Mouse (Mus musculus) forebrain, embryonic 11.5 days (tissue): ENCODE measurements around the gene Prpf19. TPM values are rescaled to one million over a fixed set of nuclear protein-coding genes. Genes with fewer than 3 reads are reported as not detected.
A peak's percentile ranks its signal among the peaks of the same experiment; 100 is the strongest.

Source experiments
- ATAC-seq: fragments of 200-750 bp; cut with Nextera tagmentation; replicated peaks from 2 replicates; pipeline ENCODE4 v1.8.0; 2017; ENCODE audit warnings: moderate TSS enrichment; ENCODE audit not compliant: low FRiP score
- DNase-seq: peaks from one replicate; pipeline ENCODE4 v3.0.0-alpha.2; 2017; ENCODE audit warnings: low spot score
- H3K27ac ChIP-seq: fragments of 300-500 bp; sonication (generic); 2 replicates; pipeline ENCODE4 v1.5.1; 2014; ENCODE audit warnings: low read depth, low read length
- H3K27me3 ChIP-seq: fragments of 300-500 bp; sonication (generic); 2 replicates; pipeline ENCODE4 v1.6.1; 2014; ENCODE audit warnings: mild to moderate bottlenecking, low read length, mixed read lengths; ENCODE audit not compliant: control insufficient read depth, insufficient read depth
- H3K36me3 ChIP-seq: fragments of 300-500 bp; sonication (generic); 2 replicates; pipeline ENCODE4 v1.6.1; 2014; ENCODE audit warnings: mild to moderate bottlenecking, low read length, moderate library complexity, mixed read lengths; ENCODE audit not compliant: control insufficient read depth, insufficient read depth
- H3K4me1 ChIP-seq: fragments of 300-500 bp; sonication (generic); replicated peaks from 2 replicates; pipeline ENCODE4 v1.6.1; 2014; ENCODE audit warnings: low read length, mixed read lengths; ENCODE audit not compliant: control insufficient read depth, insufficient read depth
- H3K4me2 ChIP-seq: fragments of 300-500 bp; sonication (generic); 2 replicates; pipeline ENCODE4 v1.6.1; 2014; ENCODE audit warnings: low read depth, mild to moderate bottlenecking, low read length, moderate library complexity, mixed read lengths; ENCODE audit not compliant: severe bottlenecking
- H3K4me3 ChIP-seq: fragments of 300-500 bp; sonication (generic); 2 replicates; pipeline ENCODE4 v1.5.1; 2014; ENCODE audit warnings: low read depth, low read length
- H3K9ac ChIP-seq: fragments of 300-500 bp; sonication (generic); 2 replicates; pipeline ENCODE4 v1.6.1; 2014; ENCODE audit warnings: low read length
- H3K9me3 ChIP-seq: fragments of 300-500 bp; sonication (generic); 2 replicates; pipeline ENCODE4 v1.6.1; 2016; ENCODE audit warnings: low read length, mixed read lengths; ENCODE audit not compliant: control insufficient read depth
- WGBS: fragments of 180-500 bp; shearing (Covaris S2); extraction: QIAGEN DNeasy Blood & Tissue Kit; methylation state at CpG from one replicate; pipeline ENCODE4 v1.1.7; 2014; 5-methylcytosine and 5-hydroxymethylcytosine counted together
- polyA plus RNA-seq: library from polyadenylated mRNA; unstranded; fragments of >200 nt; fragmentation: Nextera tagmentation; extraction: Ambion mirVana; gene quantifications from 2 replicates; pipeline ENCODE4 v1.2.1, GENCODE M21; 2014

Gene Prpf19
- polyA plus RNA-seq, 1 experiment from 2014 or later = 55.5 TPM

GRCm38 (mm10) chr19:10949112-10949511 lies 54.1 kb downstream of the Prpf19 start, which contains the start of gene Ccdc86:
Ccdc86 (minus strand) TSS chr19:10949266.
- DNase-seq (peak; percentile 98), ATAC-seq (peak; percentile 99)
- Histone ChIP-seq H3K4me2 (peak within 1 kb of the TSS; percentile 92), H3K27me3 (no peaks in the 10 kb centered on the region), H3K9ac (peak within 1 kb of the TSS; percentile 64), H3K4me1 (peaks cover 7% of the 10 kb centered on the region; the same call in 1 of the 2 replicates), H3K27ac (no peak within 1 kb of the TSS), H3K9me3 (no peaks in the 10 kb centered on the region), H3K4me3 (peak within 1 kb of the TSS; percentile 60), H3K36me3 (peaks cover 2% of the 10 kb centered on the region; the same call in 1 of the 2 replicates)
- WGBS = under 1% methylated on average over 30 of the region's 30 CpGs

GRCm38 (mm10) chr19:10949558-10949957 lies 54.5 kb downstream of the Prpf19 start:
- DNase-seq (no peak), ATAC-seq (peak; percentile 4; the same call in 1 of the 2 replicates)
- H3K27ac ChIP-seq = no peak overlapping the region
- no peaks in the 10 kb centered on the region for H3K27me3 ChIP-seq
- H3K9ac ChIP-seq = peak overlapping the region; percentile 54
- no peaks in the 10 kb centered on the region for H3K9me3 ChIP-seq
- peak overlapping the region; percentile 60 for H3K4me3 ChIP-seq
- peaks cover 7% of the 10 kb centered on the region; the same call in 1 of the 2 replicates for H3K4me1 ChIP-seq
- WGBS = 32% methylated on average over 9 of the region's 9 CpGs
- peak overlapping the region; percentile 92 for H3K4me2 ChIP-seq
- H3K36me3 ChIP-seq = peaks cover under 1% of the 10 kb centered on the region; the same call in 1 of the 2 replicates

GRCm38 (mm10) chr19:10952021-10952939 lies 57.2 kb downstream of the Prpf19 start:
- no peaks in the 10 kb centered on the region for H3K9me3 ChIP-seq
- H3K4me2 ChIP-seq = no peak overlapping the region
- no peaks in the 10 kb centered on the region for H3K36me3 ChIP-seq
- ATAC-seq = no peak
- no peak overlapping the region for H3K4me3 ChIP-seq
- no peaks in the 10 kb centered on the region for H3K27me3 ChIP-seq
- DNase-seq = no peak
- no peak overlapping the region for H3K9ac ChIP-seq
- no peak overlapping the region for H3K27ac ChIP-seq
- H3K4me1 ChIP-seq = no peaks in the 10 kb centered on the region; the same call in 1 of the 2 replicates
- 78% methylated on average over 11 of the region's 11 CpGs for WGBS

Other genes with a start within 250 kb of the Prpf19 start
- not detected in 2 replicates for gene Pga5, start 217.2 kb upstream of the Prpf19 start, polyA plus RNA-seq
- 32.1 and 33.4 TPM in 2 replicates for gene Vps37c, start 206.5 kb upstream of the Prpf19 start, polyA plus RNA-seq
- gene Cd5, start 156.2 kb upstream of the Prpf19 start, polyA plus RNA-seq = 0.05 TPM in 1 of 2 replicates, not detected in the other
- gene Cd6, start 65.2 kb upstream of the Prpf19 start, polyA plus RNA-seq = 0.28 TPM in 1 of 2 replicates, not detected in the other
- 0.19 and 0.20 TPM in 2 replicates for gene Slc15a3, start 55.5 kb upstream of the Prpf19 start, polyA plus RNA-seq
- gene Tmem132a, start 25.3 kb upstream of the Prpf19 start, polyA plus RNA-seq = 87.1 and 95.1 TPM in 2 replicates
- 44.3 and 45.9 TPM in 2 replicates for gene Tmem109, start 13.2 kb upstream of the Prpf19 start, polyA plus RNA-seq
- not detected in 2 replicates for gene Zp1, start 25.4 kb downstream of the Prpf19 start, polyA plus RNA-seq
- 0.09 TPM in 1 of 2 replicates, not detected in the other for gene Ptgdr2, start 41.9 kb downstream of the Prpf19 start, polyA plus RNA-seq
- 28.1 and 31.2 TPM in 2 replicates for gene Ccdc86, start 54.0 kb downstream of the Prpf19 start, polyA plus RNA-seq
- not detected in 2 replicates for gene Ms4a10, start 79.4 kb downstream of the Prpf19 start, polyA plus RNA-seq
- not detected in 2 replicates for gene Ms4a15, start 98.0 kb downstream of the Prpf19 start, polyA plus RNA-seq
- gene Ms4a18, start 122.8 kb downstream of the Prpf19 start, polyA plus RNA-seq = not detected in 2 replicates
- not detected in 2 replicates for gene Ms4a8a, start 185.9 kb downstream of the Prpf19 start, polyA plus RNA-seq
- not detected in 2 replicates for gene 1700017D01Rik, start 235.6 kb downstream of the Prpf19 start, polyA plus RNA-seq